Mouse (Mus musculus) small intestine, adult 10 weeks (tissue): ENCODE results near the gene Vmn2r35. TPM values are rescaled to one million over a fixed set of nuclear protein-coding genes. Genes with fewer than 3 reads are reported as not detected.

ENCODE experiments used
- polyA plus RNA-seq: library from polyadenylated mRNA; stranded (reverse); fragments of 350-450 nt; fragmentation: Illumina TruSeq; extraction: RNeasy Lipid Tissue Mini Kit (QIAGEN cat#74804); gene quantifications from one replicate; pipeline ENCODE4 v1.2.3, GENCODE M21; 2014; ENCODE audit warnings: low replicate concordance

The Vmn2r35 gene
- polyA plus RNA-seq = not detected

DNA sequence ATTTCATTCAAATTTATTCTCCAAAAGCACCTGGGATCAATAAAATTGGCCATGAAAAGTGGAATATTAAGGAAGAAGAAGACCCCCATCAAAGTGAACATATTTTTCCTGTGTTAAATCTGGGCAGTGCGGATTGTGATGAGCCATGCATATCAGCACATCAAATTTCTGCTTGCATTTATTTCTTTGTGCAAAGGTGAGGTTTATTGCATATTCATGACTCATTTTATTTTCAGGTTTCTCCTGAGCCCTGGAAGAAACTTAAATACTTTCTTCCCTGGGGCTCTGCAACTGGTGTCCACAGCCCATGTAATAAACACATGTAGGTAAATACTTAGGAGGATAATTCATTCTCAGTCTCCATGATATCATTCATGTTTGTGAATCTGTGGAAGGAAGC lies at the start of gene Vmn2r35:
Gene Vmn2r35 (minus strand): TSS at position 101 of the 400 bp plus-strand sequence.

Other genes with a start within 250 kb of the Vmn2r35 start
- not detected for gene Vmn2r34, start 130.4 kb downstream of the Vmn2r35 start, polyA plus RNA-seq
- gene Vmn2r36, start 82.6 kb upstream of the Vmn2r35 start, polyA plus RNA-seq = not detected